Mouse (Mus musculus) intestine, postnatal 0 days (tissue): ENCODE data around the gene Epha10. TPM values are rescaled to one million over a fixed set of nuclear protein-coding genes. Genes with fewer than 3 reads are reported as not detected.
A peak's percentile ranks its signal among the peaks of the same experiment; 100 is the strongest.

Experiments used
- ATAC-seq: fragments of 200-750 bp; cut with Nextera tagmentation; 2 replicates; pipeline ENCODE4 v1.8.0; 2017; ENCODE audit warnings: mild to moderate bottlenecking, moderate TSS enrichment, moderate library complexity
- H3K27ac ChIP-seq: fragments of 300-500 bp; sonication (generic); 2 replicates; pipeline ENCODE4 v1.5.1; 2014; ENCODE audit warnings: mild to moderate bottlenecking, low read depth, low read length, moderate library complexity
- H3K27me3 ChIP-seq: fragments of 300-500 bp; sonication (generic); replicated peaks from 2 replicates; pipeline ENCODE4 v1.6.1; 2014; ENCODE audit warnings: low read length, mixed read lengths; ENCODE audit not compliant: control insufficient read depth, insufficient read depth
- H3K36me3 ChIP-seq: fragments of 300-500 bp; sonication (generic); 2 replicates; pipeline ENCODE4 v1.6.1; 2014; ENCODE audit warnings: mild to moderate bottlenecking, moderate library complexity; ENCODE audit not compliant: control insufficient read depth, insufficient read depth
- H3K4me1 ChIP-seq: fragments of 300-500 bp; sonication (generic); replicated peaks from 2 replicates; pipeline ENCODE4 v1.6.1; 2014; ENCODE audit warnings: antibody characterized with exemption, low read length, mixed read lengths; ENCODE audit not compliant: control insufficient read depth, insufficient read depth
- H3K4me2 ChIP-seq: fragments of 300-500 bp; sonication (generic); replicated peaks from 2 replicates; pipeline ENCODE4 v1.6.1; 2014; ENCODE audit warnings: low read depth, mild to moderate bottlenecking, moderate library complexity
- H3K4me3 ChIP-seq: fragments of 300-500 bp; sonication (generic); 2 replicates; pipeline ENCODE4 v1.5.1; 2014; ENCODE audit warnings: low read depth, low read length
- H3K9ac ChIP-seq: fragments of 300-500 bp; sonication (generic); 2 replicates; pipeline ENCODE4 v1.6.1; 2014; ENCODE audit warnings: mild to moderate bottlenecking, low read depth, low read length
- H3K9me3 ChIP-seq: fragments of 300-500 bp; sonication (generic); 2 replicates; pipeline ENCODE4 v1.6.1; 2016; ENCODE audit warnings: mixed run types; ENCODE audit not compliant: control insufficient read depth
- CTCF ChIP-seq: sonication (generic); IDR thresholded peaks from 2 replicates; pipeline ENCODE4 v1.5.1; 2016; ENCODE audit warnings: low read depth, mild to moderate bottlenecking, control low read depth, antibody characterized with exemption, moderate library complexity
- WGBS: fragments of 180-500 bp; shearing (Covaris S2); extraction: QIAGEN DNeasy Blood & Tissue Kit; methylation state at CpG from one replicate; pipeline ENCODE4 v1.1.7; 2014; 5-methylcytosine and 5-hydroxymethylcytosine counted together
- polyA plus RNA-seq: library from polyadenylated mRNA; unstranded; fragments of >200 nt; fragmentation: Nextera tagmentation; extraction: Ambion mirVana; gene quantifications from 2 replicates; pipeline ENCODE4 v1.2.1, GENCODE M21; 2015

The Epha10 gene
- polyA plus RNA-seq, 1 experiment from 2014 or later = 0.03 TPM

- Histone ChIP-seq H3K4me2 (no peak overlapping the region), H3K4me1 (no peaks in the 10 kb centered on the region), H3K9ac (no peak overlapping the region), H3K36me3 (no peaks in the 10 kb centered on the region), H3K27ac (no peak overlapping the region), H3K9me3 (no peaks in the 10 kb centered on the region), H3K4me3 (no peak overlapping the region), H3K27me3 (peaks cover 36% of the 10 kb centered on the region)
- ATAC-seq = no peak
- no peak for TF ChIP-seq CTCF
- WGBS = 67% methylated on average over 5 of the region's 5 CpGs
Observed at GRCm38 (mm10) chr4:124890831-124891230, 10.1 kb downstream of the Epha10 start.

GRCm38 (mm10) chr4:124893769-124894168, 13.1 kb downstream of the Epha10 start:
- Histone ChIP-seq H3K36me3 (no peaks in the 10 kb centered on the region), H3K27ac (no peak overlapping the region), H3K4me2 (no peak overlapping the region), H3K9me3 (no peaks in the 10 kb centered on the region), H3K4me3 (no peak overlapping the region), H3K9ac (no peak overlapping the region), H3K4me1 (no peaks in the 10 kb centered on the region), H3K27me3 (peaks cover 35% of the 10 kb centered on the region)
- ATAC-seq = no peak
- no peak for TF ChIP-seq CTCF
- 36% methylated on average over 6 of the region's 6 CpGs for WGBS

- no peaks in the 10 kb centered on the region for H3K9me3 ChIP-seq
- H3K4me3 ChIP-seq = peak overlapping the region; percentile 36
- H3K4me1 ChIP-seq = no peaks in the 10 kb centered on the region
- H3K27me3 ChIP-seq = peaks cover 35% of the 10 kb centered on the region
- no peak overlapping the region for H3K9ac ChIP-seq
- WGBS = 3% methylated on average over 83 of the region's 83 CpGs
- TF ChIP-seq CTCF = no peak
- H3K36me3 ChIP-seq = no peaks in the 10 kb centered on the region
- H3K27ac ChIP-seq = no peak overlapping the region
- peak overlapping the region; percentile 68 for H3K4me2 ChIP-seq
- ATAC-seq = no peak; the same call in 1 of the 2 replicates
Observed at GRCm38 (mm10) chr4:124894508-124895428, 14.1 kb downstream of the Epha10 start.

- Histone ChIP-seq H3K9ac (no peak overlapping the region), H3K4me2 (no peak overlapping the region), H3K36me3 (no peaks in the 10 kb centered on the region), H3K27me3 (peaks cover 26% of the 10 kb centered on the region), H3K9me3 (no peaks in the 10 kb centered on the region), H3K4me1 (no peaks in the 10 kb centered on the region), H3K27ac (no peak overlapping the region), H3K4me3 (no peak overlapping the region)
- 69% methylated on average over 10 of the region's 10 CpGs for WGBS
- no peak for ATAC-seq
- no peak for TF ChIP-seq CTCF
Observed at GRCm38 (mm10) chr4:124898428-124898827, 17.7 kb downstream of the Epha10 start.

- WGBS = 47% methylated on average over 5 of the region's 5 CpGs
- no peaks in the 10 kb centered on the region for H3K4me1 ChIP-seq
- H3K4me3 ChIP-seq = no peak overlapping the region
- H3K9ac ChIP-seq = no peak overlapping the region
- no peaks in the 10 kb centered on the region for H3K36me3 ChIP-seq
- H3K27ac ChIP-seq = no peak overlapping the region
- TF ChIP-seq CTCF = no peak
- H3K9me3 ChIP-seq = no peaks in the 10 kb centered on the region
- H3K27me3 ChIP-seq = peaks cover 13% of the 10 kb centered on the region
- no peak overlapping the region for H3K4me2 ChIP-seq
- ATAC-seq = no peak
Observed at GRCm38 (mm10) chr4:124899906-124900305, 19.2 kb downstream of the Epha10 start.

- Histone ChIP-seq H3K27ac (no peak overlapping the region), H3K27me3 (0 out of 2 replicates have a peak, but pooled peaks cover 2% of the 10 kb centered on the region), H3K4me3 (no peak overlapping the region), H3K4me1 (no peaks in the 10 kb centered on the region), H3K9me3 (no peaks in the 10 kb centered on the region), H3K36me3 (no peaks in the 10 kb centered on the region), H3K9ac (no peak overlapping the region), H3K4me2 (no peak overlapping the region)
- peak; percentile 27; the same call in 1 of the 2 replicates for TF ChIP-seq CTCF
- no peak for ATAC-seq
- WGBS = 56% methylated on average over 4 of the region's 4 CpGs
Observed at GRCm38 (mm10) chr4:124905417-124905816, 24.7 kb downstream of the Epha10 start.
